Mouse (Mus musculus) lung, adult 18-20 months (tissue): ENCODE results near the gene Tspan15.

Source experiments
- DNase-seq, 2 experiments: peaks; one replicate each; pipeline ENCODE4 v3.0.0; 2022; ENCODE audit warnings: mixed read lengths in 2 of 2

Gene Tspan15

DNA sequence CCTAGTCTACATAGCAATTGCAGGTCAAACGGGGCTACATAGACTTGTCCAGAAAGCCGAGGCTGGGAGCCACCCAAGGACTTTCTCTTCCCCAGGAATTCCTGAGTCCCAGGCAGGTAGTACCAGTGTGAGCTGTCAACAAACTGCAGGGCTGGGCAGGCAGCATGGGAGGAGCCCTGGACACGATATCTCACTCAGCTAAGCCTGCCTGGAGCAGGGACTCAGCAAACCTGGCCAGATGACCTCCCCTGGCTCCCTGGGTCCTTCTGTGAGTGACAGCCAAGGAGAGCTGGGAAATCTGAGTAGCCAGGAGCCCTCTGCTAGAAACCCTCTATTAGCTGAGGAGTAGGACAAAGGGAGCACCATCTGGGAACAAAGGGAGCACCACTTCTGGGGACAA lies 41.7 kb downstream of the Tspan15 start:
- peak; percentile 44 to 49 for DNase-seq

DNA sequence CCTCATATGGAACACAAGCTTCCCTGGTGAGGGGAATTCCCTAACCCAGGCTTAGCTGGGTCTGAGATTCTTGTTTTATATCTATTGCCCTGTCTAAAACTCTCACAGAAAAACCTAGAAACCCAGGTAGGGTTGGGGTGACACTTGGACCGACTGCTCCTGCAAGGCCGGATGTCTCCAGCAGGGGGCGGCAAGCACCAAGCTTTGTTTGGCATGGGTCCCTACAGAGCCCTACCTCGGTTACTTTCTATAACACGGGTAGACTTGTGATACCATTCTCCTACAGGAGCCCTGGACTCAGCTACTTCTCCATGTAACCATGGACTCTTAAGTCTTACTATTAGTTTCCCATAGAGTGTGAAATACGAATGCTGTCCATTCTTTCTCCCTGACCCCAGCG lies 44.2 kb downstream of the Tspan15 start:
- peak; percentile 75 to 79 for DNase-seq

DNA sequence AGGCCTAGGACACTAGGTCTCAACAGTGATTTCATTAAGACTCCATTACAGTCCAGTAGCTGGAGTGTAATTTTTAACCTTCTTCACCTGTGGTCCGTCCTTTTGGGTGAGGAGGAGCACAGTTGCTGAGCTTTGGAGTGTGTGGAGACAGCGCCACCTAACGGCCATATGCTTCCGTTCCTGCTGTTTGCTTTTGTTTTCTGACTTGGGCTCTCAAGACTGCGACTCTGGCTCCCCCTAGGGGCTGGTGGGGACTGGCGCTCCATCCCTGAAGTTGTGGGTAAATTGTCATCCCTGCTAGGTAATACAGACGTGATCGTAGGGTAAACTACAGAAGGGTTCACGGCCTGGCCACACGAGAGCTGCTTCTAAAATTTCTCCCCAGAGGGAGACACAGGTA lies 48.0 kb downstream of the Tspan15 start:
- DNase-seq, result peak; percentile 89 to 93

DNA sequence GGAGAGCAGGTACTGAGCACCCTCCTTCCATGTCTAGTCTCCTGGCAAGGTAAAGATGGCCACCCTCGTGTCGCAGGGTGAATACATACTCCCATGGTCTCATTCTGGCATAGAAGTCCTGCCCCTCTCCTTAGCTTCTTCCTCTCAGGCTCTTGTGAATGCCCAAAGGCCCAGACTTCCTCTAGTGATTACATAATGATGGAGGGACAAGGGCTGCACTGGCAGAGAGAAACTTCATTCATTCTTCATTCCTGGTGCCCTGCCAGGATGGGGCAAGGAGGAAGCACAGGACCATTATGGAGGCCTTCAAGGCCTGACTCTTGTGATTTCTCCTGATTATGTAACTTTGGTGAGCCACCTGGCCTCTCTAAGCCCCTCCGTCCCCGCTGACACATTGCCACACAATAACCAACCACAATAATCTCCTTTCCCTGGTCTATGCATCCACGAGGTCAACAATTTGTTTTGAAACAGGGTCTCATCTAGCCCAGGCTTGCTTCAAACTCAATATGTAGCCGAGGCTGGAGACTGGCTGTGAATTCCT lies 48.5 kb downstream of the Tspan15 start:
- DNase-seq, result no peak

DNA sequence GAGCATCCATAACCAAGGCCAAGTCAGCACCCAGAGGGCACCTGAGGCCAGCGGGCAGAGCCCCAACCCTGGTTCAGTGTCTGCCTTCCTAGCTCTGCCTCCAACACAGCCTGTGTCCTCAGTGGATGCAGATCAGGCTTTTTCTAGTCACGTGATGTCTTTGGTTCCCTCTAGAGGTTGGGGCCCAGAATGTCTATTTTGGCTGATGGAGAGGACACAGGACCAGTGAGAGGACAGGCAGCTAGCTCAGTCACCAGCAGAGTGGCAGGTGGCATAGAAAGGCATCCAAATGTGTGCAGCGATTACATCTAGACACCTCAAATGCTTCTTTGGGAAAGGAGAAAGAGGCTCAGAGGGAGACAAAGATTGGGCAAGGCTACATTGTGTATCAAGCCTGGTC lies 49.4 kb downstream of the Tspan15 start:
- DNase-seq, result no peak

DNA sequence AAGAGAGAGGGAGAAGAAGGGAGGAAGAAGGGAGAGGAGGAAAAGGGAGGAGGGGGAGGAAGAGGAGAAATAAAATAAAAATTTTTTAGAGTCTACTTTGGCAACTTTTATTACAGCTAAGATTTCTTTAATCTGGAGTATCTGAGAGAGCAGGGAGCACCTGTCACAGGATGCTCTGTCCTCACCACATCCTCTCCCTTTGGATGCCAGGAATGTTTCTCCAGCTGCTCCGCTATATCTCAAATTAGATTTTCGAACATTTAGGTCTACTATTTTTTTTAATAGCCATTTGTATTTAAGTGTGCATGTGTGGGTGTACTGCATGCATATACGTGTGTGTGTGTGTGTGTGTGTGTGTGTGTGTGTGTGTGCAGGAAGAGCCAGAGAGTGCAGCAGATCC lies 51.1 kb downstream of the Tspan15 start:
- no peak for DNase-seq

DNA sequence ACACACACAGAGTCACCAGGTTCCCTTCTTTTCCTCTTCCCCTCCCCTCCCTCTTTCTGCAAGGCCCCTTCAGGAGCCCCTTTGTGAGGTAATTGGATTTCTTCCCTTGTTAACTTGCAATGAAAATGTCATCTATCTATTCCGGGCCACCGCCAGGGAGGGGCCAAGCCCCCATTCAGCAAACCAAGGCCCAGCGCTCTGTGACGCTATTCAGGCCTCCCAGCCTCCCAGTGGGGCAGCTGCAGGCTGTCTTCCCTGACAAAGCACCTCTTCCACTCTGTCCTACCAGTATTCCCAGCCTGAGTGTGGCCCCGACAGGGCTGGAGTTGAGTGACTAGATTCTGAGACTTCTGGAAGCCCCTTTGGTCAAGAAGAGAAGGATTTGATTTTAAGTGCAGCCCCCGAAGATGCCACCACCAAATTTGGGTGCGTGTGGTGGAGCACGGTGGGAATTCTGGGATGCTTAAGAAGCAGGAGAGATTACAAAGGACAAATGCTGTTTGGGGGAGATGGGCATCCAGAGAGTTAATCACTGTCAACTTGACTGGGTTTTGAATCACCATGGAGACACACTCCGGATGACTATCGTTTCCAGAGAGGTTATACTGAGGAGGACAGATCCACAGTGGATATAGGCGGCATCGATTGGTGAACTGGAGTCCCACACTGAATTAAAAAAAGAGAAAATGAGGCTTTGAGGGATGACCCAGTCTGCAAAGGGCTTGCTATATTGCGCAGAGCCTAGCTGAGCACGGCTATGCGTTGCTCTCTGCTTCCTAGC lies 56.3 kb downstream of the Tspan15 start:
- no peak for DNase-seq

DNA sequence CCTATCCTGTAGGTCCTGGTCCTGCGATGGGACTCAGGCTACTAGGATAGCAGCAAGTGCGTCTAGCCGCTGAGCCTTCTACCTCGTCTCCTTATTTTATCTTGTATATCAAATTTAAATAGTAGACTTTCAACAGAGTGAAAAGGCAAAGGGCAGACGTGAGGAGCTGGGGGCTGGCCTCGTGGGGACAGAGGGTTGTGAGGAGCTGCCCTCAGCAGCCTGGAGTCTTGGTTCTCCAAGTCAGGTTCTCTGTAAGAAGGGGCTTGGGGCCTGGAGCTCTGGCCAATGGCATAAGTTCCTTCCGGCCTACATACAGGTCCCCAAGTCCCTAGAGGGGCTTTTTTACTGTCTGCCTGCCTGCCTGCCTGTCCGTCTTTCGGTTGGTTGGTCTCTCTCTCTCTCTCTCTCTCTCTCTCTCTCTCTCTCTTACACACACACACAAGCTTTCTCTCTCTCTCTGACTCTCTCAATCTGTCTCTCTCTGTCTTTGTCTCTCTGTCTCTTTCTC lies 57.1 kb downstream of the Tspan15 start:
- no peak for DNase-seq

DNA sequence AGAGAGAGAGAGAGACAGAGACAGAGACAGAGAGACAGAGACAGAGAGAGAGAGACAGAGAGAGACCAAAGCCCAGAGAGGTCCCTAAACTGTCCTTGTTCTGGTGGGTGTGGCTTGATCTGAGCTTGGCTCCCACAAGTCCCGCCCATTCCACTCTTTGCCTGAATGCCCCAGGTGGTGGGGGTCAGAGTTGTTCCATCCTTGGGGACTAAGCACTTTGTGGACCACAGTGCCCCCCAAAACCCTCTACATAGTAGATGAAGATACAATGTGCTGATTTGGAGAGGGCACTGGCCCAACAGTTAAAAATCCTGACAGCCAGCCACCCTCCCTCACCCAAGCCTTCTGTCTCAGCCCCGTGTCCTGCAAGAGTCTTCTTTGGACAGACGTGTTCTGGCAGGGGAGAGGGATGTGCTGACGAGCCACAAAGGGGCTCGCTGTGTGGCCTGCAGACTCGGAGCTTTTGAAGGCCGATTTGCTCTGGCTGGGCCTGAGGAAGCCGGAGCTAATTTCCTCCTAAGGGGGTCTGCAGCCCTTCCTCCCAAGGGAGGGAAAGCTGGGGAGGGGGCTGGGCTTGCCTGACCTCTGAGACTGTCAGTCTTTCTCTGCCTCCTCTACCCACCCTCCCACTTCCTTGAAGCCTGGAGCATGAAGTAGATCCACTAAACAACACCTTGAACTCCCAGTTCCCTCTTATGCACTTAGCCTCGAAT lies 58.1 kb downstream of the Tspan15 start:
- no peak for DNase-seq

DNA sequence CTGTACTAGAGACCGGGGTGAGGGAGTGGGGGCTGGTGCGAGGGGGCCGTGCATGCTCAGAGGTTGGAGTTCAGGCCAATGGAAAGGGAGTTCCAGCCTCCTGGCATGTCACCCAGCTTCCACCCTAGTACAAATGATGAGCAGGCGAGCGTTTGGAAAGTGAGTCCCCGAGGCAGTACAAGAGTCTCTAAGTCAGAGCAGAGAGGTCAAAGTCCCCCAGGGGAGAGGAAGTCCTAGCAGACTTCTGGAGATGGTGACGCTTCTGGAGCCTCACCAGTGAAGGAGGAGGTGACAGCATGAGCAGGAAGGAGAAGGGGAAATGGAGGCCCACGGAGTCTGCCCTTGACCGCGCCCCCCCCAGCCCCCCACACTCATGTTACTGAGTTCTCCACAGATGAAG lies 68.6 kb downstream of the Tspan15 start:
- no peak for DNase-seq

DNA sequence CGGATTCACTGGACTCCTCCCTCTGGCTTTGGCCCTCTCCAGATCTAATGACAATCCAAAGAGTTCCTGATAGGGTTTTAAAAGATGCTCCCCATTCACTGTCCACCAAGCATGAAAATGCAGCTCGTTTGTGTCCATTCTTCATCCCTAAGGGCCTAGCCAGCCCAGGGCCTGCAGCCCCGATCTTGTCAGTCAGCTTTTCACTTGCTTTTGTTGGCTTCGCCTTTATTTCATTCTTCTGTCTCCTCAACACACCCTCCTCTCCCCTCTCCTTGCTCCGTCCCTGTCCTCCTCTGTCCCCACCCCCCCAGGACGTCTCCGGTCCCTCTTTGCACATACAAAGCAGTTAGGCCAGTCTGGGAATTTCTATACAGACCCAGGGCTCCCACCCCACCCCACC lies 81.1 kb downstream of the Tspan15 start:
- DNase-seq, result no peak

DNA sequence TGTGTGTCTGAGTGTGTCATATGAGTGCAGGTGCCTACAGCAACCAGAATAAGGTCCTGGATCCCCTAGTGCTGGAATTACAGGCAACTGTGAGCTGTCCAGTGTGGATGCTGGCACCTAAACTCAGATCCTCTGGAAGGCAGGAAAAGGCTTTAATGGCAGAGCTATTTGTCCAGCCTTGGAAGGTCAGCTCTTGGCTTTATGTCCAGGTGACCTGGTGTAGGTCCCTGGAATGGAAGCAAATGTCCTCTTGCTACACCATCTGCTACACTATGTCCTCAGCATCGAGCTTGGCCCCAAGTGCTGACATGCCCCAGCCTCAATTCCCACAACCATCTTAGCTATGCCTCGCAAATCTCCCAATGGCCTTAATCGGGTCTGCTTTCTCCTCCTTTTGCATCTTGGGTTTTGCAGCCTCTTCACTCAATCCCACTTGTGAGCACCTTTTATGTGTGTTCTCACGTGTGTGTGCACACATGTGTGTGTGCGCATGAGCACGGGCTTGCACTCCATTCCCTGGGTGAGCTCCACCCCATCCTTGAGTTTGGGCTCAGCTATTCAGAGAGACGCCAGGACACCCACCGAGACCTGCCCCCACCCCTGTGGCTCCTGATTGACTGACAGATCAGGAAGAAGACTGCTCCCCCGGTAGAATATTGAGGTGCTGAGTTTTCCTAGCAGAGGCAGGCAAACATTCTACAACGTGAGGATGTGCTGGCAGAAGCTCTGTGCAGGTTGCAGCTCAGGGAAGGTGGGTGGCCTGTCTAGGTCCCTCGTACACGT lies 83.4 kb downstream of the Tspan15 start:
- DNase-seq, result no peak

DNA sequence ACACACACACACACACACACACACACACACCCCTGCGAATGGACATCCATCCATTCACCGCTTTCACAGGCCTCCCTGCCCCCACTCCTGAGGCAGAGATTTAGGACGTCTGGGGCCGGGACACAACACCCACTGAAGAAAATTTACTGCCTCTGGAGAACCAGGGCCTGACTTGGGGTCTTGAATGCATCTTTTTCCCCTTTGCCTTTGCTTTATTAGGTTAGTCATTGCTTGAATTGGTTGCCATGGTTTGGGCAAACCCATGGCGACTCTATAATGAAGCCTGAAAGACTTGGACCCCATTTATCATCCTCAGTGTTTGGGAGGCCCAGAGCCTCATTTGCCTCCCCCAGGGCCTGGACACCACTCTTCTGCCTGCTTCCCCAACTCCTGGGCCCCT lies 85.1 kb downstream of the Tspan15 start:
- DNase-seq, result no peak

DNA sequence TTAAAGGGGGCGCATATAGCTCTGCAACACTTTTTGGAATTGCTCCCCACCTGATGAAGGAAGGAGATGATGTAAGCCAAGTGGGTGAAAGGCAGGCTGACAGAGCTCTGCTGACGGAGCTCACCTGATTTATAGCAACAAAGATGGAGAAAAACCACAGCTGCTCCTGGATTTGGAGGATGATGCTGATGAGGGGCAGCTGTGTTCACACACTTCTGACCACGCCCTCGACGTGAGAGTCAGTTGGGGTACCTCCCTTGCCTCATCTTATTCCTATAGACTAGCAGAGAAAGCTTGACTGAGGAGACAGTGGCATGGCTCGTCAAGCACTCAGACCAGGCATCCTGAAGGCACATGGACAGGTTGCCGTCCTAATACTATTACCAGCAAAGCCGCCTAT lies 87.2 kb downstream of the Tspan15 start, which contains the start of gene Fam241b:
Fam241b (minus strand) TSS at position 101 of the 400 bp plus-strand sequence.
- DNase-seq, result no peak

DNA sequence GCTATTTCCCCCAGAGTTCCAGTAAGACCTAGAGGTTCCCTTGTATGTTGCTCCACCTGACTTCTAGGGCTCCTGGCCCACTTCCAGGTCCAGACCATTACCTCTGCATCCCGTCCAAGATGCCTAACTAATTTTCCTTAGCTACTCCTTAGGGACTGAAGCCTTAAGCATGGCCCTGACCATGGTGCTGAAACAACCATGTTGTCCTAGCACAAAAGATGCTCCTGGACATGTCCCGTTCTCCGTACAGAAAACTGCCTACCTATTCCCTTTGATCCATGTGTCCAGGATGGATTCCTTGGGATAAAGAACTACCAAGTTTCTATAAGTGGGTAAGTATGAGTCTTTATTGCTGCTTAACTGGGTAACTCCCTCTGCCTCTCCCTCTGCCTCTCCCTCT lies 93.0 kb downstream of the Tspan15 start:
- no peak for DNase-seq

DNA sequence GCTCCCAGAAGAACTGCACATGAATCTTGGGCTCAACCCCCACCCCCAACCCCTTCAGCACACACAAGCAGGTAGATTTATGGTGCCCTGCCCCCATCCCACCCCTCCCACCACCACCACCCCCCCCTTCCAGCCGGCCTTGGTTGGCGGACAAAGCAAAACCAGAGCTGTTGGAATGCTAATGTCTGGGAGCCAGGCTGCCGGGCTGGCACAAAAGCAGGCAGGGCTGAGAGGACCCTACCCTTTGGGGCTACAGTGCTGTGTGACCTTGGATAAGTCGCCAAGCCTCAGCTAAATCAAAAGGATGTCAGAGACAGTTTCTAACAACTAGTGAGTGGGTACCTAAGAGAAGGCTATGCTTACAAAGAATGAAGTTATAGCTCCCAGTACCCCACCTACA lies 93.9 kb downstream of the Tspan15 start:
- DNase-seq, result no peak

DNA sequence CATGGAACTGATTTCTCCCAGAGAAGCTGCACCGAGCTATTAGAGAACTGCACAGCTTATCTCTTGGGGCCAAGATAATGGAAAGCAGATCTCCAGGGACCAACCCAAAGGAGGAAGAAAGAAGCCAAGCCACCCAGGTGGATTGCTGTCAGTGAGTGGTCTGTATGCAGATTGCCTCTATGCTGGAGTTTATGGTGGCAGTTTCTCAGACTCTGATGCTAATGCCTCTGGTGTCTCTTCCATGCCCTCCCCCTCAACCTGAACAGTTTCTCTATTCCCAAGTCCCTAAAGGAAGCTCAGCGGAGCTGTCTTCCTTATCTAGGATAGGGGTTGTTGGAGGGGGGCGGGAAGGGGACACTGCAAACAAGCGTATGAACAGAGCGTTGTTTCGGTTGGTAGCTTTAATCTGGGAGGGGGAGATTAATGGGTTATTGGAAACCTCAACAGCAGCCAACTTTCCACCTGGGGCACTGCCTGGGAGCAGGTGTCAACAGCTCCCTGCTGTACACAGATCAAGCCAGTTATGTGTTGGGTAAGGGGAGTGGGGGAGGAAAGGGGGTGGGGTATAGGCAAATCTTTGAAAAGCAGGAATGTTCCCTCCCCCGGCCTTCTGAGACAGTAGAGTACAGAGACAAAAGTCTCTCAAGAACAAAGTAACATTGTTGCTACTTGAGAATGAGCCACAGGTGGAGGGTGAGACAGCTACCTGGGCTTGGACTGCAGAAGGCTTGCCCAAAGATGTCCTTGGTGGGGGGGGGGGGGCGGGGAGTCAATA lies 95.2 kb downstream of the Tspan15 start:
- no peak for DNase-seq
